Mouse (Mus musculus) liver, embryonic 13.5 days (tissue): ENCODE data around the gene Gm39115. TPM values are rescaled to one million over a fixed set of nuclear protein-coding genes. Genes with fewer than 3 reads are reported as not detected.

Experiments used
- polyA plus RNA-seq: library from polyadenylated mRNA; unstranded; fragments of >200 nt; fragmentation: Nextera tagmentation; extraction: Ambion mirVana; gene quantifications from 2 replicates; pipeline ENCODE4 v1.2.1, GENCODE M21; 2015

Gene Gm39115
- polyA plus RNA-seq, 1 experiment from 2014 or later, result not detected

Other genes starting within 250 kb of the Gm39115 start
- 20.0 and 24.0 TPM in 2 replicates for gene Tollip, start 217.5 kb downstream of the Gm39115 start, polyA plus RNA-seq
- gene Brsk2, start 186.3 kb downstream of the Gm39115 start, polyA plus RNA-seq, result 0.07 and 0.10 TPM in 2 replicates
- gene Mob2, start 75.0 kb downstream of the Gm39115 start, polyA plus RNA-seq, result 62.5 and 64.3 TPM in 2 replicates
- 4.4 and 4.6 TPM in 2 replicates for gene Dusp8, start 40.2 kb downstream of the Gm39115 start, polyA plus RNA-seq
- not detected in 2 replicates for gene Gm45618, start 15.3 kb downstream of the Gm39115 start, polyA plus RNA-seq
- gene Gm45337, start 8.6 kb upstream of the Gm39115 start, polyA plus RNA-seq, result not detected in 2 replicates
- gene Gm29735, start 21.1 kb upstream of the Gm39115 start, polyA plus RNA-seq, result not detected in 2 replicates
- not detected in 2 replicates for gene Gm4553, start 29.7 kb upstream of the Gm39115 start, polyA plus RNA-seq
- not detected in 2 replicates for gene Krtap5-2, start 40.0 kb upstream of the Gm39115 start, polyA plus RNA-seq
- not detected in 2 replicates for gene Gm10153, start 54.4 kb upstream of the Gm39115 start, polyA plus RNA-seq
- not detected in 2 replicates for gene Krtap5-3, start 65.3 kb upstream of the Gm39115 start, polyA plus RNA-seq
- gene Gm7579, start 75.8 kb upstream of the Gm39115 start, polyA plus RNA-seq, result not detected in 2 replicates
- gene Krtap5-5, start 93.9 kb upstream of the Gm39115 start, polyA plus RNA-seq, result not detected in 2 replicates
- gene Gm40460, start 105.0 kb upstream of the Gm39115 start, polyA plus RNA-seq, result not detected in 2 replicates
- not detected in 2 replicates for gene Gm2431, start 122.3 kb upstream of the Gm39115 start, polyA plus RNA-seq
- gene Gm4559, start 138.3 kb upstream of the Gm39115 start, polyA plus RNA-seq, result not detected in 2 replicates
- gene Krtap5-1, start 161.1 kb upstream of the Gm39115 start, polyA plus RNA-seq, result not detected in 2 replicates
- gene Krtap5-4, start 167.5 kb upstream of the Gm39115 start, polyA plus RNA-seq, result not detected in 2 replicates
- 1.5 and 1.8 TPM in 2 replicates for gene Ifitm10, start 237.7 kb upstream of the Gm39115 start, polyA plus RNA-seq
- gene Gm49369, start 246.6 kb upstream of the Gm39115 start, polyA plus RNA-seq, result 0.61 TPM in 1 of 2 replicates, not detected in the other